Mouse (Mus musculus): Measurements from ENCODE around the gene Nmnat3.
"Not testable (repeated sequence)": the region's sequence is repeated elsewhere in the genome, so short reads cannot be mapped to it uniquely, and the experiment has no call there.

Nmnat3 gene

DNA sequence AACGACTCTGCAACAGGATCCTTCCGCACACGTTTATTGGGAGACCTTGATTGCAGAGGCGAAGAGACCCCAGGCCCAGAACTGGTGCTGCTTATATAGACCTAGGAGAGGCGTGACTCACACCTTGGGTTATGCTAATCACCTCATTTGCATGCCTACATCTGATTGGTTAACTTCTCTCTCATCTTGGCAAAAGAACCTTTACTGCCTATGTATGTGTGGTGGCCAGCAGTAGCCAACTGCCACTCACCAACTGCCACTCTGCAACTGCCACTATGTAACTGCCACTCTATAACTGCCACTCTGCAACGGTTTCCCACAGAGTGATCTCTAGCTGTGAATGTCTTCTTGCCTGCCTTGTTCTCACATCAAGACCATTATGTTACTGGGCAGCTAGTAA, at the start of gene Nmnat3:
Gene Nmnat3 (plus strand): TSS at position 301 of the 400 bp plus-strand sequence.
- DNase-seq (ENCODE audit: low spot score), result not testable (repeated sequence)

- no peak for DNase-seq (ENCODE audit: low spot score)
These were observed 43.8 kb upstream of the Nmnat3 start for GRCm38 (mm10) chr9:98243481-98243880.

GRCm38 (mm10) chr9:98244223-98244622, 43.0 kb upstream of the Nmnat3 start:
- DNase-seq (ENCODE audit: low spot score), result peak; percentile 68

GRCm38 (mm10) chr9:98245226-98245625, 42.0 kb upstream of the Nmnat3 start:
- no peak for DNase-seq (ENCODE audit: low spot score)

GRCm38 (mm10) chr9:98246351-98246750, 40.9 kb upstream of the Nmnat3 start:
- no peak for DNase-seq (ENCODE audit: low spot score)

GRCm38 (mm10) chr9:98260210-98260609, 27.0 kb upstream of the Nmnat3 start:
- DNase-seq (ENCODE audit: low spot score), result no peak

DNA sequence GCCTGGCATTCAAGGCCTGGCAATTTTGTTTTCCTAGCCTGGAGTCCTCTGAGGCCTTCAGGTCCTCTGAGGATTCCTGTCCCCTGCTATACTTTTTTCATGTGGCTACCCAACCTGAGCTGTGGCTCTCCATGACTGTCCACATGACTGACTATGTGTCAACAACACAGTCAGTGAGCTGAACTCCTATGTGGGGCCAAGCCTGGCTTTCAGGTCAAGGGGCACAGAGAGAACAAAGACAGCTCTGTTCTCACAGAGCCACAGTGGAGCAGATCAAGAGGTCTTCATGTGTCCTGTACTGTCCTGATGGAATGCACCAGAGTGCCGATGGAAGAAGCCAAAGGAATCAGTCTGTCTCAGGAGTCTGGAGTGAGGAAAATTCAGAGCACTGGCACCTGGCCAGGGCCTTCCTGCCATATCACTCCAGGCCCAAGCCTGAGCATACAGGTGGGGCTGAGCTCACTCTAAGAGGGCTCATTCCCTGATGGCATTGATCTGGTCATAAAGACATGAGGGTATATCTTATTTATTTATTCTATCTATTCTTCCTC, 25.7 kb upstream of the Nmnat3 start:
- DNase-seq (ENCODE audit: low spot score), result peak; percentile 45

- no peak for DNase-seq (ENCODE audit: low spot score)
These were observed 22.3 kb upstream of the Nmnat3 start for GRCm38 (mm10) chr9:98264916-98265315.

GRCm38 (mm10) chr9:98272734-98273133, 14.5 kb upstream of the Nmnat3 start:
- peak; percentile 38 for DNase-seq (ENCODE audit: low spot score)

- no peak for DNase-seq (ENCODE audit: low spot score)
These were observed 12.2 kb upstream of the Nmnat3 start for GRCm38 (mm10) chr9:98275080-98275479.

- DNase-seq (ENCODE audit: low spot score), result no peak
These were observed 7.1 kb upstream of the Nmnat3 start for GRCm38 (mm10) chr9:98280162-98280561.

GRCm38 (mm10) chr9:98285606-98286301, 1.5 kb upstream of the Nmnat3 start:
- DNase-seq (ENCODE audit: low spot score), result no peak

DNA sequence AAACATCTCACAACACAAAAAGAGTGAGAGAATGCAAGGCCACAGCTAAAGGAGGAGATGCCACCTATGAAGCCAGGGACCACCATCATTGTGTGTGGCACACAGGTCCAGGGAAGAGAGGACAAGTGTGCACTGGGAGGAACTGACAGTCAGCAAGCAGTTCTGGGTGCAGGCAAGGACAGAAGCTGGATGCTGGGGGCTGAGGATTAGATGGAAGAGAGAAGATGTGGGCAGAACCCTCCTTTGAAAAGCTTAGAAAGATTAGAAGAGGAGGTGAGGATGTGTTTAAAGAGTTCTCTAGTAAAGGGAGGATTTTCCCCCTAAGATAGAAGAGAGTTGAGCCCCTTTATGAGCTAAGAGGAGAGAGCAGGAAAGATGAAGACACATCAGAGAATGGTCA, 2.4 kb downstream of the Nmnat3 start:
- DNase-seq (ENCODE audit: low spot score), result no peak

DNA sequence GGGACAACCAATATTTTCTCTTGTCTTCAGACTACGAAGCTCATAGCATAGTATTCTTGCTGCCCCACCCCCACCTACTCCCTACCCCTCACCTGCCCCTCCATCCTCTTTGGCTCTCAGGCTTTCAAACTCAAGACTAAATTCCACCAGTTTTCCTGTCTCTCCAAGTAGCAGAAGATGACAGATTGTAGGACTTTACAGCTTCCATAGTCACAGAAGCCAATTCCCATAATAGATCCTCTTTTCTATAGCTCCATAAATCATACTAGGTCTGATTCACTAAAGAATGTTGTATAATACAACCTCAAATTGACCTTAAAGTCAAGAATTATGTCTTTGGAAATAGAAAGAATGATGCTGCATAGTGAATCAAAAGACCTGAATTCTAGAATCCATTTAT, 3.4 kb downstream of the Nmnat3 start:
- DNase-seq (ENCODE audit: low spot score), result no peak

DNA sequence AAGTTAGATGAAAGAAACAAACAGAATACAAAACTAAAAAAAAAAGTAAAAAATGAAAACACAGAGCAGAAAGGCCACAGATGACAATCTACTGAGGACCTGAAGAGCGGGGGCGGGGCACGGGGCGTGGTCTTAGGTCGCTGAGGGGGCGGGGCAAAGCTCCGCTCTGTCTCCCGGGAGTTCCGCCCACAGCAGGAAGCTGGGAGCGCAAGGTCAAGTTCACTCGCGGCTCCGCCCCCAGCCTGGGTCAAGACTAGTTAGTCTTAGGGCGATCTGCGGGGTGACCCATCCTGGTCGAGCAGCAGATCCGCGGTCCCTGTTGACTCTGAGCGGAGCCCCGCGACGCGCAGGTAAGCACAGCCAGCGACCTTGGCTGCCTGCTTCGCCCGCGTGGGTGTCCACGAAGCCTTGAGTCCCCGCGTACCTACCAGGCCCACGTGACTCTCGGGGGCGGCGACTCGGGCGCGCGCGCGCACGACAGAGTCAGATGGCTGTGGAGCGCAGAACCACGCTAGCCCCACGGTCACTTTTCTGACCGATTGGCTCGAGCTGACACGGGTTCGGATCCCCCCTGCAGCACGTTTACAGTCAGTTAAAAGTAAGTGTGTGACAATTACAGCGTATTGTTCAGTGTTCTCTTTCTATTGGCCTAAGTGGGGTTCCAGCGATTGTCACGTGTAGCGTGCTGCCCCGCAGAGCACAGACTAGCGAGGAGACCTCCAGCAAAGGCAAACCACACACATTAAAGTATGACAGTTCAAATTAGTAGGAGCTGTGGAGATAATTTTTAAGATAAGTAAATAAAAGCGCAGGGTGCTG, 9.4 kb downstream of the Nmnat3 start:
- peak; percentile 90 for DNase-seq (ENCODE audit: low spot score)

DNA sequence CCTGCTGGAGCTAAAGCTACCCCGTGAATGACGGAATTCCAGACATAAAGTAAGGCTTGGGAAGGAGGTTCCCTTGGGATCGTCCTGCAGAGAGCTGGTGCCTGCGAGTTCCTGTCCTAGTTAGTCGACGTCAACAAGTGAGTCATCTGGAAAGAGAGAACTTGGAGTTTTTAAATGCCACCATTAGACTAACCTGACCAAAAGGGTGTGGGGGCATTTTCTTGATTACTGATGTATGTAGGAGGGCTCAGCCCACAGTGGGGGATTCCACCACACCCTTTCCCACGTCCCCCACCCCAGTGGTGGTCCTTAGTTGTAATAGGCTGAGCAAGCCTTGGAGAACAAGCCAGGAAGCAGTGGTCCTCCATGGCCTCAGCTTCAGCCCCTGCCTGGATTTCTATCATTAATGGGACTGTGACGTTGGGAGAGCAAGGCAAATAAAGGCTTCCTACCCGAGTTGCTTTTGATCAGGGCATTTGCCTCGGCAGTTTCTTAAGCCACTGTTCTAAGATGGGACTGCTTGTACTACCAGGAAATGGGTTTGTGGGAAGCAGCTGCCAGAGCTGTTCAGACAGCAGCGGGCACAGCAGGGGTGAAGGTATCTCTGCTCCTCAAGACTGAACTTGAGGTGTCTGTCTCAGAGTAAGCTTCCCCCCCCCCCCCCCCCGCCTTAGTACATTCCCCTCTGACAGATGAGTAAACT, 10.2 kb downstream of the Nmnat3 start:
- DNase-seq (ENCODE audit: low spot score), result no peak

- no peak for DNase-seq (ENCODE audit: low spot score)
These were observed 10.8 kb downstream of the Nmnat3 start for GRCm38 (mm10) chr9:98297937-98298595.

- no peak for DNase-seq (ENCODE audit: low spot score)
These were observed 11.5 kb downstream of the Nmnat3 start for GRCm38 (mm10) chr9:98298761-98299160.

DNA sequence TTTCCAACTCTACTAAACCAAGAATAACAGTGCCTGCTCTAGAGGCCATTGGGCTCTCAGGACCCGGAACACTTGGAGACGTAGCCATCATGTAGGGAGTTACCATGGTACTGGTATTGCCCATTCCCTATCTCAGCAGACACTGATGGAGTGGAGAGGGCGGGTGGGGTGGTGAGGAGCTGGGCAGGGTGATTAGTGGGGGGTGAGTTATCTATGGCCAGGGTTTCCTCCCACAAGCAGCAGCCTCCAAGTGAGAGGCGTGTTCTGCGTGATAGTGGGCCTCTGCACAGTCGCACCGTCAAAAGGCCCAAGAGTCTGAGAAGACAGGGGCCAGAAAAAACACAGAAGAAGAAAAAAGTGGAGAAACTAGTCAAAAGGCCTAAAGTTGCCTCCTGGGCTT, 12.0 kb downstream of the Nmnat3 start:
- DNase-seq (ENCODE audit: low spot score), result no peak

- DNase-seq (ENCODE audit: low spot score), result peak; percentile 16
These were observed 13.3 kb downstream of the Nmnat3 start for GRCm38 (mm10) chr9:98300582-98300981.

DNA sequence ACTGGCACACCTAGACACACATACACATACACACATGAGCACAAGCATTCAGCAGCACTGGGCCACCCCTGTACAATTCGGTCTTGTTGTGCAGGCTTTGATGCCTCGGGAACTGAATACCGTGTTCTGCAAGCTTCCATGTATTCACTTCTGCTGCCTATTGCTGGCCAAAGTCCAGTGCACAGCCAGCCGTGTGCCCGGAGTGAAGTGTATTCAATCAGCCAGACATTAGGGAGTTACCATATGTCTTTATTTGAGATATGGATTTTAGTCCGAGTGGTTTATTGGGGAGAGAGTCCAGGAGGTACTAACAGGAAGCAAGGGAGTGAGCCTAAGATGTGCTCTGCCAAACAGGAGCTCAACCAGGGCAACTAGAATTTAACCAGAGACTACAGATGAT, 19.8 kb downstream of the Nmnat3 start:
- no peak for DNase-seq (ENCODE audit: low spot score)

Data from embryo, embryonic 10 days (tissue).